Mouse (Mus musculus) C2C12 (cell line): ENCODE results near the gene Gm37240.

Experiments used
- CTCF ChIP-seq: IDR thresholded peaks from one replicate; pipeline ENCODE4 v1.5.1; 2011; ENCODE audit not compliant: control insufficient read depth, insufficient read depth, insufficient read length
- FOSL1 ChIP-seq: IDR thresholded peaks from one replicate; pipeline ENCODE4 v1.8.0; 2011; ENCODE audit warnings: mild to moderate bottlenecking, low read length; ENCODE audit not compliant: poor library complexity, insufficient read depth, severe bottlenecking
- MAX ChIP-seq: IDR thresholded peaks from one replicate; pipeline ENCODE4 v1.6.1; 2011; ENCODE audit warnings: mild to moderate bottlenecking, control low read depth
- MYOG ChIP-seq: IDR thresholded peaks from one replicate; pipeline ENCODE4 v1.6.1; 2011; ENCODE audit not compliant: control insufficient read depth, insufficient read length; ENCODE audit errors: extremely low read depth

- TF ChIP-seq CTCF (no peak), MYOG (no peak), MAX (no peak), FOSL1 (no peak)
Observed at GRCm38 (mm10) chr3:84703083-84703810, 1184.1 kb downstream of the Gm37240 start.
